Comparison of ENCODE assay signal across 19 mouse cellular contexts in the genomic region with DNA sequence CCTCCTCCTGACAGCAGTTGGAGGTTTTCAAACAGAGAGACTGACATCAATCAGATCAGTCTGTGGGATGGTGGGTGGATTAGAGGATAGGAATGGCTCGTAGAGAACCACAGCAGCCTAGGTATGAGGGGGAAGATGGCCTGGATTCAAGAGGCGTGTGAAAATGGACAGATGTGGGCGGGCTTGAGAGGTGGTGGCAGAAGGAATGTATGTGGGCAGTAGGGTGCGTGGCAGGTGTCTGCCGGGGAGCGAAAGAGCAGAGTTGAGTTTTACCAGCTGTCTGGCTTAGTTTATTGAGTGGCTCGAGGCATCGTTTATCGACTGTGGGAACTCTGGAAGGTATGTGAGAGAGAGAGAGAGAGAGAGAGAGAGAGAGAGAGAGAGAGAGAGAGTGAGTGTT.
"Had no signal": no experiment of that assay in that cellular context is flagged by ENCODE, and none has a peak within 500 bp of the region (broad histone marks: within the 10 kb centered on the region; RNA-seq: fewer than 3 reads in every experiment).

No protein-coding gene starts in this region.

- H3K9me3 ChIP-seq: limb, embryonic 15.5 days; midbrain, embryonic 15.5 days; neural tube, embryonic 13.5 days had no signal

- DNase-seq: kidney, adult 2 months; kidney, postnatal 25 days; layer of hippocampus, postnatal 36 days; left cerebral cortex, postnatal 4 days; liver, postnatal 0 days; lung, embryonic 14.5 days; right cerebral cortex, postnatal 25 days; spleen, adult 18-20 months; thymus, postnatal 25 days had no signal

- H3K4me1 ChIP-seq: limb, embryonic 12.5 days; limb, embryonic 15.5 days; midbrain, embryonic 12.5 days; midbrain, embryonic 15.5 days; neural tube, embryonic 13.5 days had no signal

- H3K27ac ChIP-seq: left cerebral cortex, adult 2 months; limb, embryonic 12.5 days; limb, embryonic 15.5 days; liver, embryonic 14.5 days; macrophage; midbrain, embryonic 12.5 days; midbrain, embryonic 15.5 days had no signal

- H3K36me3 ChIP-seq: midbrain, embryonic 15.5 days had no signal

- H3K4me2 ChIP-seq: limb, embryonic 12.5 days; limb, embryonic 15.5 days; liver, embryonic 11.5 days; lung, embryonic 14.5 days; midbrain, embryonic 12.5 days; midbrain, embryonic 15.5 days; neural tube, embryonic 13.5 days had no signal

- H3K27me3 ChIP-seq: limb, embryonic 12.5 days; limb, embryonic 15.5 days; midbrain, embryonic 12.5 days; midbrain, embryonic 15.5 days; neural tube, embryonic 13.5 days had no signal

- H3K4me3 ChIP-seq: limb, embryonic 12.5 days; limb, embryonic 15.5 days; midbrain, embryonic 12.5 days; midbrain, embryonic 15.5 days; neural tube, embryonic 13.5 days had no signal

- H3K9ac ChIP-seq: limb, embryonic 12.5 days; limb, embryonic 15.5 days; liver, embryonic 14.5 days; liver, postnatal 0 days; lung, embryonic 14.5 days; midbrain, embryonic 12.5 days; midbrain, embryonic 15.5 days; neural tube, embryonic 13.5 days had no signal

- ATAC-seq: liver, postnatal 0 days; lung, postnatal 0 days; midbrain, embryonic 15.5 days had no signal
